Mouse (Mus musculus) CD4-positive helper T cell, adult 2 months (primary cell): Measurements from ENCODE around the gene Tmem135.

Experiments
- DNase-seq: peaks from one replicate; pipeline ENCODE4 v3.0.0-alpha.2; 2012; ENCODE audit warnings: low read depth, missing footprints, low spot score

Tmem135 gene

GRCm38 (mm10) chr7:89404081-89404733 lies at the start of gene Tmem135, which contains the start of gene Fzd4:
TSS of gene Tmem135 (minus strand) at chr7:89404222.
TSS of gene Fzd4 (plus strand) at chr7:89404355.
- DNase-seq, result peak; percentile 76

GRCm38 (mm10) chr7:89450312-89450711 lies 46.3 kb upstream of the Tmem135 start:
- DNase-seq, result no peak

GRCm38 (mm10) chr7:89445137-89445536 lies 41.1 kb upstream of the Tmem135 start:
- DNase-seq, result no peak

GRCm38 (mm10) chr7:89442242-89442641 lies 38.2 kb upstream of the Tmem135 start:
- no peak for DNase-seq

GRCm38 (mm10) chr7:89441291-89441690 lies 37.3 kb upstream of the Tmem135 start:
- no peak for DNase-seq

- DNase-seq, result no peak
These were observed 33.6 kb upstream of the Tmem135 start for GRCm38 (mm10) chr7:89437589-89437988.

- no peak for DNase-seq
These were observed 32.4 kb upstream of the Tmem135 start for GRCm38 (mm10) chr7:89436404-89436803.

- DNase-seq, result no peak
These were observed 30.0 kb upstream of the Tmem135 start for GRCm38 (mm10) chr7:89433893-89434616.

- no peak for DNase-seq
These were observed 29.3 kb upstream of the Tmem135 start for GRCm38 (mm10) chr7:89433193-89433892.

- DNase-seq, result no peak
These were observed 27.2 kb upstream of the Tmem135 start for GRCm38 (mm10) chr7:89431185-89431584.

GRCm38 (mm10) chr7:89429326-89429725 lies 25.3 kb upstream of the Tmem135 start:
- DNase-seq, result no peak

- no peak for DNase-seq
These were observed 24.8 kb upstream of the Tmem135 start for GRCm38 (mm10) chr7:89428804-89429203.

GRCm38 (mm10) chr7:89427101-89427500 lies 23.1 kb upstream of the Tmem135 start:
- DNase-seq, result no peak

GRCm38 (mm10) chr7:89425803-89426725 lies 22.0 kb upstream of the Tmem135 start:
- no peak for DNase-seq

- no peak for DNase-seq
These were observed 20.6 kb upstream of the Tmem135 start for GRCm38 (mm10) chr7:89424659-89425058.

- DNase-seq, result no peak
These were observed 19.8 kb upstream of the Tmem135 start for GRCm38 (mm10) chr7:89423688-89424255.

GRCm38 (mm10) chr7:89423194-89423593 lies 19.2 kb upstream of the Tmem135 start:
- DNase-seq, result no peak

GRCm38 (mm10) chr7:89422650-89423049 lies 18.6 kb upstream of the Tmem135 start:
- no peak for DNase-seq

GRCm38 (mm10) chr7:89421294-89421693 lies 17.3 kb upstream of the Tmem135 start:
- DNase-seq, result no peak

- DNase-seq, result peak; percentile 21
These were observed 15.1 kb upstream of the Tmem135 start for GRCm38 (mm10) chr7:89418917-89419679.
